Mouse (Mus musculus): Measurements from ENCODE around the gene Klf7. TPM values are rescaled to one million over a fixed set of nuclear protein-coding genes. Genes with fewer than 3 reads are reported as not detected.

Klf7 gene
- polyA plus RNA-seq, 1 experiment from 2014 or later, result 40.9 TPM

DNA sequence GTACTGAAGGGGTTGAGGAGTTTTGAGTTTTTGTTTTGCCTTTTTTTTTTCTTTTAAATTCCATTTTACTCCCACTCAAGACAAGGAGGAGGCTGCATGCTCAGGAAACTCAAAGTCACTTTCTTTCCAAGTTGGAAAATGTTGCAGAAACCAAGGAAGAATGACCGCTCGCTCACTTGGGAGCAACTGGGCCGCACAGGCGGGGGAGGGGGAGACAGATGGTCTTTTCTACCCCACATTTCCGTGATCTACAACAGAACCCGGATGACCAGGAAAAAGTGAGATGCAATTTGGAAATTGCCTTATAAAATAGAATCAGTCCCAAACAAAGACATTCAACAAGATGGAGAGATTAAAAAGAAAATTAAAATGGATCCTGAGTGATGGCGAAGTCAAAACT lies 14.6 kb downstream of the Klf7 start:
- no peak for DNase-seq (ENCODE audit: low spot score)

DNA sequence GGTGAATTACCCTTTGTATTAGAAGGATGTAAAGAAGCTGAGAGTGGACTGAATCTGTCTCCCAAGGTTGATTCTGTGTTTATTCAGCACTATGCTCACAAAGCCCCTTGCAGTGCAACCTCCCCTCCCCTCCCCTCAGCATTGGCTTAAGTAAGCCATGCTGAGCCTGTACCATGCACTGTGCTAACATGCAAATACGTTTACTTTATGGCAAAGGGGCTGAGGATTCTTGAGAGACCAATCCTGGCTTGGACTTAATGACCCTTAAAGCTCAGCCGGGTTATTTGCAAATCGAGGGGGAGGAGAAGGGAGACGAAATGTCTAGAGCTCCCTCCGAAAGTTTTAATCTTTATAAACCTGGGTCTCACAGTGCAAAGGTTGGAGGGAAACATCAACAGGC lies 16.0 kb downstream of the Klf7 start:
- H3K4me1 ChIP-seq (ENCODE audit: insufficient read depth, low read depth, low read length), result peaks cover 6% of the 10 kb centered on the region; the same call in 1 of the 2 replicates
- H3K9me3 ChIP-seq (ENCODE audit: low read length), result no peaks in the 10 kb centered on the region
- TF ChIP-seq EP300 (IDR thresholded peaks at IDR 0.05) (no peak), CTCF (IDR thresholded peaks at IDR 0.05) (no peak)
- peak; percentile 59 for ATAC-seq
- H3K27me3 ChIP-seq (replicated peaks; ENCODE audit: insufficient read depth, low read length), result no peaks in the 10 kb centered on the region
- H3K36me3 ChIP-seq (ENCODE audit: insufficient read depth, low read length), result no peaks in the 10 kb centered on the region
- peak; percentile 40 for DNase-seq (ENCODE audit: low spot score)
- peak overlapping the region; percentile 39 for H3K27ac ChIP-seq (ENCODE audit: low read length)
- no peak overlapping the region for H3K4me3 ChIP-seq (ENCODE audit: low read depth, low read length)
- H3K9ac ChIP-seq (replicated peaks; ENCODE audit: low read depth), result no peak overlapping the region
- 0 out of 2 replicates have a peak overlapping the region, but pooled peaks have one; percentile 0 for H3K4me2 ChIP-seq (replicated peaks; ENCODE audit: low read depth, low read length)
- 20% methylated on average over 5 of the region's 5 CpGs for WGBS

More for the DNA sequence above, 14.6 kb downstream of the Klf7 start:
- ATAC-seq, result no peak
- WGBS, result 51% methylated on average over 7 of the region's 7 CpGs
- H3K36me3 ChIP-seq (ENCODE audit: insufficient read depth, low read length), result no peaks in the 10 kb centered on the region
- no peak overlapping the region; the same call in 1 of the 2 replicates for H3K27ac ChIP-seq (ENCODE audit: low read length)
- peaks cover 11% of the 10 kb centered on the region; the same call in 1 of the 2 replicates for H3K4me1 ChIP-seq (ENCODE audit: insufficient read depth, low read depth, low read length)
- no peak for TF ChIP-seq EP300 (IDR thresholded peaks at IDR 0.05)
- H3K9me3 ChIP-seq (ENCODE audit: low read length), result no peaks in the 10 kb centered on the region
- no peak overlapping the region for H3K9ac ChIP-seq (replicated peaks; ENCODE audit: low read depth)
- no peaks in the 10 kb centered on the region for H3K27me3 ChIP-seq (replicated peaks; ENCODE audit: insufficient read depth, low read length)
- H3K4me3 ChIP-seq (ENCODE audit: low read depth, low read length), result no peak overlapping the region
- no peak overlapping the region for H3K4me2 ChIP-seq (replicated peaks; ENCODE audit: low read depth, low read length)

DNA sequence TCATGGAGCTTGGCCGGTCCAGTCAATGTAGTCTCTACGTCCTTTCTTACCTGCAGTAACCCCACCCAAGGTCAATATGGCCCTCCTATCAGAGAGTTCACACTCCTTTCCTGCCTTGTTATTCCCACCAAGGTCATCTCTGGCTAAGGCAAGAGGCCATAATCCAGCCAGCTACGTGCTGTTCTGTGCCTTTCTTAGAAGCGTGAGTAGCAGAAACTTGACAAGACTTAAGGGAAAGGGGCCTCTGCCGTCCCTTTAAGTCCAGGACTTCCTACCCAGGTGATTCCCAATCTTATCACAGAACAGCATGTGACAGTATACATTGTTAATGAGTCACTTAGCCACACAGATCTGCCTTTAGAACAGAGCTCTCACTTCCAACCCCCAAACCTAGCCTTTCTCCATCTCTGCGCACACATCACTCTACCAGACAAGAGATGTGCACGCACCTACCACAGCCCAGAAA lies 16.9 kb downstream of the Klf7 start:
- TF ChIP-seq CTCF (IDR thresholded peaks at IDR 0.05), result no peak
- TF ChIP-seq EP300 (IDR thresholded peaks at IDR 0.05), result no peak
- Histone ChIP-seq H3K4me2 (replicated peaks; ENCODE audit: low read depth, low read length) (no peak overlapping the region), H3K4me3 (ENCODE audit: low read depth, low read length) (no peak overlapping the region), H3K4me1 (ENCODE audit: insufficient read depth, low read depth, low read length) (peaks cover 5% of the 10 kb centered on the region; the same call in 1 of the 2 replicates), H3K9ac (replicated peaks; ENCODE audit: low read depth) (no peak overlapping the region), H3K9me3 (ENCODE audit: low read length) (no peaks in the 10 kb centered on the region), H3K27me3 (replicated peaks; ENCODE audit: insufficient read depth, low read length) (no peaks in the 10 kb centered on the region), H3K36me3 (ENCODE audit: insufficient read depth, low read length) (no peaks in the 10 kb centered on the region), H3K27ac (ENCODE audit: low read length) (peak overlapping the region; percentile 7; the same call in 1 of the 2 replicates)
- DNase-seq (ENCODE audit: low spot score), result no peak
- 54% methylated on average over 7 of the region's 7 CpGs for WGBS
- 0 out of 2 replicates have a peak, but pooled peaks have one; percentile 1 for ATAC-seq

DNA sequence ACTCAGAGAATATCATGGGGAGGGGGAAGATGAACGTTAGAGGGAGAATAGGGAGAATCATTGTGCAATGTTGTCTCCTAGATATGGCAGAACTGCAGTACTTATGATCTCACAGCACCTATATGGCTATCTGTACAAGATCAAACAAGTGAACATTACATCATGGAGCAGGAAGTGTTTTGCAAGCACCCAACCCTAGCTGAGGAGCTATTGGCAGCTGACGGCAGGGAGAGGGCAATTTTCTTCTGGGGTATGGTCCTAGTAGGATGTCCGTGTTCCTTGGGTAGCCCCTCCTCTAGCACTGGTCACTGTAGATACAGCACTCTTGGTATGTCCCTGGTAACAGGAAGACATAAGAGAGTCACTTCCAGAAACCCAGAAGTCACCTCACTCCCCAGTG lies 17.4 kb downstream of the Klf7 start:
- Histone ChIP-seq H3K4me2 (replicated peaks; ENCODE audit: low read depth, low read length) (no peak overlapping the region), H3K27ac (ENCODE audit: low read length) (peak overlapping the region; percentile 7; the same call in 1 of the 2 replicates), H3K9ac (replicated peaks; ENCODE audit: low read depth) (no peak overlapping the region), H3K4me3 (ENCODE audit: low read depth, low read length) (no peak overlapping the region), H3K4me1 (ENCODE audit: insufficient read depth, low read depth, low read length) (peaks cover 5% of the 10 kb centered on the region; the same call in 1 of the 2 replicates), H3K36me3 (ENCODE audit: insufficient read depth, low read length) (no peaks in the 10 kb centered on the region), H3K27me3 (replicated peaks; ENCODE audit: insufficient read depth, low read length) (no peaks in the 10 kb centered on the region), H3K9me3 (ENCODE audit: low read length) (no peaks in the 10 kb centered on the region)
- 33% methylated on average over 3 of the region's 3 CpGs for WGBS
- DNase-seq (ENCODE audit: low spot score) (peak; percentile 68), ATAC-seq (peak; percentile 86)
- TF ChIP-seq EP300 (IDR thresholded peaks at IDR 0.05) (peak; percentile 73; the same call in 1 of the 2 replicates), CTCF (IDR thresholded peaks at IDR 0.05) (no peak)

DNA sequence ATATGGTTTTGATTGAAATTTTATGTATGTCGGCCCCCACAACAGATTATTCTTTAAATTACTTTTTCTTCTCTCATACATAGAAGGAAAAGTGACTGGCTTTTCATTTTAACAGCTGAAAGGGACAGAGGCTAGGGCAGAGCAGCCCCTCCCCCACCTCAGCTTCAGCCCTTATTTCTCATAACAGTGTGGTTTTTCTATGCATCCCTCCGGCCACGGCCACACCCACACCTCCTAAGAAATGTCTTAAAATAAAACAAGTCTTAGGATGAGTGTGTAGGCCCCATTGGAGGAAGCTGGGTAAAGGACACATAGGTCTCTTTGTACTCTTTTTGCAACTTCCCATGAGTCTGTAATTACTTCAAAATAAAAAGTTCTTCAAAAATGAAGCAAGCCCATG lies 20.8 kb downstream of the Klf7 start:
- Histone ChIP-seq H3K27ac (ENCODE audit: low read length) (no peak overlapping the region), H3K9me3 (ENCODE audit: low read length) (no peaks in the 10 kb centered on the region), H3K36me3 (ENCODE audit: insufficient read depth, low read length) (no peaks in the 10 kb centered on the region), H3K4me3 (ENCODE audit: low read depth, low read length) (no peak overlapping the region), H3K27me3 (replicated peaks; ENCODE audit: insufficient read depth, low read length) (no peaks in the 10 kb centered on the region), H3K4me1 (ENCODE audit: insufficient read depth, low read depth, low read length) (peaks cover 7% of the 10 kb centered on the region; the same call in 1 of the 2 replicates), H3K9ac (replicated peaks; ENCODE audit: low read depth) (no peak overlapping the region), H3K4me2 (replicated peaks; ENCODE audit: low read depth, low read length) (no peak overlapping the region)
- DNase-seq (ENCODE audit: low spot score) (no peak), ATAC-seq (no peak)
- WGBS, result 55% methylated on average over 3 of the region's 3 CpGs
- TF ChIP-seq EP300 (IDR thresholded peaks at IDR 0.05), result no peak
- no peak for TF ChIP-seq CTCF (IDR thresholded peaks at IDR 0.05)

DNA sequence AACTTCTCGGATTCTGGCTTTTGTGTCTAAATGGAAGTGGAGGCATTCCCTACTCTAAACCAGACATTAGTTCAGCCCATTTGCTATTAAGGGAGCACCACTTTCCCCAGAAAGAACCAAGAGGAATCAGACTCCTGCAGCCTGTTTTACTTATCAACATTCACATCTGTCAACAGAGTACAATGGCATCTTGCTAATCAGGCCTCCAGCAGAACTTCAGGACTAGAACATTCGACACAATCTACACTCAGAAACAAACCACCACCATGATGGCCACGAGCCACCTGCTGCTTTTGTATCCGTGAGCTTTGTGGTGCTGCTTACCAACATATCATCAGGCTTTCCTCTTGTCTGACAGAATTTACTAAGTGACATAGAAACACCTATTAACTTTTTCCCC lies 23.3 kb downstream of the Klf7 start:
- WGBS, result 40% methylated on average over 4 of the region's 4 CpGs
- ATAC-seq, result peak; percentile 30; the same call in 1 of the 2 replicates
- TF ChIP-seq CTCF (IDR thresholded peaks at IDR 0.05), result no peak
- peak; percentile 58; the same call in 1 of the 2 replicates for TF ChIP-seq EP300 (IDR thresholded peaks at IDR 0.05)
- Histone ChIP-seq H3K4me2 (replicated peaks; ENCODE audit: low read depth, low read length) (no peak overlapping the region), H3K4me3 (ENCODE audit: low read depth, low read length) (no peak overlapping the region), H3K9me3 (ENCODE audit: low read length) (no peaks in the 10 kb centered on the region), H3K27ac (ENCODE audit: low read length) (no peak overlapping the region), H3K9ac (replicated peaks; ENCODE audit: low read depth) (no peak overlapping the region), H3K27me3 (replicated peaks; ENCODE audit: insufficient read depth, low read length) (no peaks in the 10 kb centered on the region), H3K4me1 (ENCODE audit: insufficient read depth, low read depth, low read length) (peaks cover 7% of the 10 kb centered on the region; the same call in 1 of the 2 replicates), H3K36me3 (ENCODE audit: insufficient read depth, low read length) (no peaks in the 10 kb centered on the region)
- no peak for DNase-seq (ENCODE audit: low spot score)
